Mouse (Mus musculus) forelimb bud, embryonic 11.5 days (tissue): ENCODE data around the gene Efna2.
"Not testable (repeated sequence)": the region's sequence is repeated elsewhere in the genome, so short reads cannot be mapped to it uniquely, and the experiment has no call there.

Experiments used
- DNase-seq: peaks from one replicate; pipeline ENCODE4 v3.0.0-alpha.2; 2012; ENCODE audit warnings: low read depth, low spot score

Gene Efna2

GRCm38 (mm10) chr10:80154384-80154783, 24.9 kb upstream of the Efna2 start:
- no peak for DNase-seq

DNA sequence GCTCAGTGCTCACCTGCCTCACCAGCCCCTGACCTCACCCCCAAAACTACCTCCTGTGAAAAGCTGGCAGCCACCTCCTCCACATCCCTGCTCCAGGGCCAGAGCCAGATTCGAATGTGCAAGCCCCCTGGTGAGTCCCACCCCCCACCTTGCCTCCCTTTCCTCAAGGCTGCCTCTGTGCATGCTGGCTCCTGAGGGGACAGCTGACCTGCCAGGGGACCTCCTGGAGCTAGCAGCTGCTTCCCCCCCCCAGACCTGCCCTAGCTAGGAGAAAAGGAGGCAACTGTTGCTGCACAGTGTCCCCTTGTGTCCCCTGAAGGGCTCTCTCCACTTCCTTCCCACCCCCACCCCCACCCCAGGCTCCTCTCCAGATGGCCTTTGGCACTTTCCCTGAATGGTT, 24.0 kb upstream of the Efna2 start:
- DNase-seq, result no peak

- DNase-seq, result no peak
Measured at GRCm38 (mm10) chr10:80156002-80156751, 23.1 kb upstream of the Efna2 start.

GRCm38 (mm10) chr10:80156752-80157053, 22.6 kb upstream of the Efna2 start:
- DNase-seq, result no peak

DNA sequence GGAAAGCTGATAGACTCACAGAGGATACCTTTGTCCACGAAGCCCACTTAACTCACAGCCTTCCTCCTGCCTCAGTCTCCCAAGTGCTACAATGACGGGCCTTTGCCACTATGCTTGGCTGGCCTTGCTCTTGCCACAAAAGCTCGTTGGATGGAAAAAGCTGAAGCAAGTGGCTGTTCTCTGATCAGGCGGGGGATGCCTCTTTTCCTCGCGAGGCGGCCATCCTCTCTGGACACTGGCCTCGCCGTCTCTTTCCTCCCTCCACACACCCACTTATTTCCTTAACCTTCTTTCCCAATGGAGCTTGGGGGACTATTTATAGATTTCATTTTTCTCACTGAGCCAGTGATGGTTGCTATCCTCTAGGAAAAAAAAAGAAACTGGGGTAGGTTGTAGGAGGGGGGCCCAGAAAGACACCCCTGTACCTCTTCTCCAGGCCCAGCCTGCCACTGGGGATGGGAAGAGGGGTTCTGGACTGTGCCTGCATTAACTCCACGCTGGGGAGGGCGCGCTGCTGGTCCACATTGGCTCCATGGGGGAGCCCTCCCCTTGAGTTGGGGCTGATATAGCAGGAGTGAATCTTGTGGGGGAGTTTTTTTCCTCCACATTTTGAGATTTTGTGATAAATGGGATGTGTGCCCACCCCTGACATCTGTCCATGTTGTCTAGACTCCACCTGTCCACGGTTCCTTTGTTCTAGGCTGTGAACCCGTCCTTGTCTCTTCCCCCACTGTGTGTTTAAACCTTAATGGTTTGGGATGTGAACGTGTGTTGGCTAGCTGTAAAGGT, 21.9 kb upstream of the Efna2 start:
- DNase-seq, result no peak

GRCm38 (mm10) chr10:80158307-80158986, 20.8 kb upstream of the Efna2 start:
- DNase-seq, result no peak

- peak; percentile 70 for DNase-seq
Measured at GRCm38 (mm10) chr10:80159021-80159560, 20.2 kb upstream of the Efna2 start.

GRCm38 (mm10) chr10:80159561-80160454, 19.5 kb upstream of the Efna2 start:
- DNase-seq, result peak; percentile 99

DNA sequence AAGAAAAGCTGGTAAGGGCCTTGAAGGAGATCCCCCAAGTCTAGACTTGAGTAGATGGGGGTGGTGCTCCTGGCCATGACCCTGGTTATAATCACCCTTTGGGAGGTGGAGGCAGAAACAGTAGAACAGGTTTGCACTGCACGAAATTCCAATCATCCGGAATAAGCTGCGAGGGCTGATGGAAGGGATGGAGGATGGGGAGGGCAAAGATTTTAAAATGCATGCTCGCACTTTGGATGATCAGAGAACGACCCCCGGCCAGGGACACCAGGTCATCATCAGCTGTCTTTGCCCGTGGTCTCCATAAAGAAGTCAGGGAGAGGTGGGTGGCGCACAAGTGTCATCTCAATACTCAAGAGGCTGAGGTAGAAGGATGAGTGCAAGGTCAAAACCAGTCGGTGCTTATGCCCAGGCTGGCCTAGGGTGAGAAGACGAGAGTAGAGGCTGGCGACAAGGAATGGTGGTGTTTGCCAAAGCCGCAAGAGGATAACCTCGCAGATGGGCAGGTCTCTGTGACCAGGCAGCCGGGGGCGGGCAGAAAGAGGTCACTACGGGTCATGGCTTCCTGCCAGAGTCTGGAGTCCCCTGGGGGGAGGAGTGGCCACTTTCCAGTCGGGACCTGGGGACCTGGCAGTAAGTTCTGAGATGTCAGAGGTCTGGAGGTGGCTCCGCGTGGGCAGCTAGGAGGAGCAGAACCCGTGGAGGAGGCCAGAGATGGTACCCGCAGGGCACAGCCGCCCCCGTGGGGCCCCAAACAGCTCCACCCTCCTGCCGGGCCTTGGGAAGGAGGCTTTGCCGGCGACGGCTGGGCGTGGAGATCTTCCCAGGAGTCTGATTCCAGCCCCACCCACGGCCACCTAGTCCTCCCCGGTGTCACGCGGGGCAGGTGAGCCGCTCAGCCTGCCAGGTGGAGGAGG, 18.6 kb upstream of the Efna2 start:
- no peak for DNase-seq

- DNase-seq, result peak; percentile 62
Measured at GRCm38 (mm10) chr10:80161522-80162242, 17.6 kb upstream of the Efna2 start.

DNA sequence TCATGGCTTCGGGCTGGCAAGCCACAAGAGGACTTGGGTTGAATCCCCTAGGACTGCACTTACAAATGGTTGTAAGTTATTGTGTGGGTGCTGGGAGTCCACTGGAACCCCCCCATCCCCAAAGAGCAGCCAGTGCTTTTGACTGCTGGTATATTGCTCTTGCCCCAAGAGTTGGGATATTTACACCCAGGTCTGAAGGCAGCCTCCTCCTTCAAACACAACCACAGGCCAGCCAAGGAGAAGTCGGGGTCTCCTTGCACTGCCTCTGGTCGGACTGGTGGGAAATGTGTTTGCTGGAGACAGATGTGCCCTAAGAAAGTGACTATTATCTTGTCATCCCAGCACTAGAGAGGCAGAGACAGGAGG, 17.1 kb upstream of the Efna2 start:
- no peak for DNase-seq

GRCm38 (mm10) chr10:80162716-80163299, 16.5 kb upstream of the Efna2 start:
- no peak for DNase-seq

DNA sequence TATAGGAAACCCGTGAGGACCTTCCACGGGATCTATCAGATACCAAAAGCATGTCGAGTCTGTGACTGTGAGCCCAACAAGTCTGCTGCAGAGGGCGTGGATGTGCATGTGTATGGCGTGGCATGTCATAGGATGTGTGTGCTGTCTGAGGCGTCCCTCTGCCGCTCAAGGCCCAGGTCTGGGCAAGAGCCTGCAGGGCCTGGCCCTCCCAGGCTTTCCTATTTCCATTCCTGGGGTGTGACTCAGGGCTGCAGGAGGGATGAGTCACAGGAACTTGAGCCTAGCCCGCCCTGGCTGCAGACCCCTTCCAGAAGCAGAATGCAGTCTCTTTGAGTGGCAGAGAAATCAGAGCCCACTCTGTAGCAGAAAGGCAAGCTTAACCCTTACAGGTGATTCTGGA, 15.6 kb upstream of the Efna2 start:
- DNase-seq, result no peak

DNA sequence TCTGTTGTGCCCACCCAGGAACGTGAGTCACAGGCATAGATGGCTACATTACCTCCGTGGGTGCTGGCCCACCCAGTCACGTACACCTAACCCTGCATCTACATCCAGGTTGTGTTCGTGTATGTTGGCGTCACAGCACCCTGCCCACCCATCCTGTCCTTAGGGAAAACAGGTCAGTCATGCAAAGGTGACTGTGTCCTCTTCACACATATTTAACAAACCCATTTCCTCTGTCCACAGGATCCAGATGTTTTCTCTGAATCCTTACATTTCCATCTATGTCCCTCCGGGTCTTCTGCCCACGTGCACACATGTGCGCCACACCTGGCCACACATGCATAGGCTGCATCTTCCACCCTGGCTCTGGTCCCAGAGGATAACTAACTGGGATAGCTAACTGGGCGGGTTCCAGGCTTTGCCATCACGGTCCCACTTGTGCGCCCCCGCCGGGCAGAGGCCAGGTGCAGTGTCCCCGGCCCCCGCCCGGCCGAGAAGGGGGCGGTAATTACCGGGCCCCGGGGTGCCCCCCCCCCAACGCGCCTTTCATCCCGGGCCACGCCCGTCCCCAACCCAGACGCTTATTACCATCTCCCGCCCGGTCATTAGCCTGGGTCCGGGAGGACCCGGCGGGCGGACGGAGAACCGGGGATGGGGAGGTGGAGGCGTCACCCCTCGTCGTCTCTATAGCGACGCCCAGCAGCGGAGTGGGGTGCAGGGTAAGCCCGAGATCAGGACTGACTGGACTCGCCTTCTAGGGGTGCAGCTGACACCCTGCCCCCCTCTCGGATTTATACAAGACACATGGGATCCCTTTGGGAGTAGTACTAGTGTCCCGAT, 14.9 kb upstream of the Efna2 start:
- DNase-seq, result no peak

- peak; percentile 95 for DNase-seq
Measured at GRCm38 (mm10) chr10:80164998-80165344, 14.3 kb upstream of the Efna2 start.

DNA sequence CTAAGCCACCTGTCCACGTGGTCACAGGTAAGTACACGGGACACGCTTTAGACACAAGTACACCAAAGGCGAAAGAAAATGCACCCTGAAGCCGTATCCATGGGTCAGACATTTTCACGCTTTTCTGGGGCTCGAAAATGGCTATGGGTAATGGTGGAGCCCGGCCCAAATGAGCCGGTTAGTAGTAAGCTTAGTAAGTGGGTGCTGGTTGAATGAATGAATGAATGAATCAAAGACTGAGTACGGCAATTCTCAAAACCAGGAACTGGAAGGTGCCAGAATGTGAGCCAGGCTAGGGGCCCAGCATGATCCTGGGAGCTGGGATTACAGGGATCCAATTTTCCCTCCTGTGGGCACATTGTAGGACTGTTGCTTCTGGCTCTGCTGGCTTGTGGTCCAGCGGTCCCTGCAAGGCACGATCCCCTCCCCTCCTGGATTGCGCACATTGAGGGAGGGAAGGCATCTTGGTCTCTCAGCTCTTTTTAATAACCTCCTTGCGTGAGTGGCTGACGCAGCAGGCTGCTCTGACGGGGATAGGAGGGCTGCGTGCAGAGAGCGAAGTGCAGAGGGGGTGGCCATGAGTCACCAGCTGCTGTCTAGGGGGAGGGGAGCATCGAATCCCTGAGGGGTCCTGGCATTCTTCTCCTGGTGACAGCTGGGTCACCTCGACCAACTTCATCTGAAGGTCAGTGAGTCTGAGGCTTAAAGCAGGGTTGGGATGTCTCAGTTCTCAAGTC, 13.7 kb upstream of the Efna2 start, which contains the start of gene Cirbp:
Cirbp (plus strand) TSS at position 594 of the 737 bp plus-strand sequence.
- DNase-seq, result no peak

DNA sequence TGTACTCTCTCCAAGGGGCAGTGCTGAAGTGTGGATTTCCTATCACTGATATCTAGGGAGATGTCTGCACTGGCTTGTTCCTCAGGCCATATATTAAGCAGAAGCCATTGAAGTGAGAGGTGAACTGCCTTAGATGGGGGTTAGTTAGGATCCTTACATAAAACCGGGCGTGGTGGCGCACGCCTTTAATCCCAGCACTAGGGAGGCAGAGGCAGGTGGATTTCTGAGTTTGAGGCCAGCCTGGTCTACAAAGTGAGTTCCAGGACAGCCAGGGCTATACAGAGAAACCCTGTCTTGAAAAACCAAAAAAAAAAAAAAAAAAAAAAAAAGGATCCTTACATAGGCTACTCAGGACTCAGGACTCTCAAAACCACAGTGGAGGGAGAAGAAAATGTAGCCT, 13.1 kb upstream of the Efna2 start:
- not testable (repeated sequence) for DNase-seq
